Mouse (Mus musculus) kidney, adult 2 months (tissue): ENCODE results near the gene Aldh8a1.

Source experiments
- CTCF ChIP-seq: fragments of 200-500 bp; conservative IDR thresholded peaks from 2 replicates; pipeline ENCODE4 v1.5.1; 2011; ENCODE audit warnings: low read depth, mild to moderate bottlenecking, control low read depth, low read length, moderate library complexity, mixed read lengths; ENCODE audit not compliant: insufficient read depth, insufficient read length
- POLR2A ChIP-seq: fragments of 200-500 bp; IDR thresholded peaks from one replicate; pipeline ENCODE4 v1.6.1; 2011; ENCODE audit warnings: low read depth, low read length, control low read depth

- TF ChIP-seq CTCF (no peak), POLR2A (no peak)
Observed at GRCm38 (mm10) chr10:21342331-21343005, 34.6 kb upstream of the Aldh8a1 start.
